Mouse (Mus musculus) hindbrain, embryonic 16.5 days (tissue): ENCODE data around the gene Rpl3l. TPM values are rescaled to one million over a fixed set of nuclear protein-coding genes. Genes with fewer than 3 reads are reported as not detected.

Experiments
- ATAC-seq: fragments of 200-750 bp; cut with Nextera tagmentation; 2 replicates; pipeline ENCODE4 v1.8.0; 2017; ENCODE audit warnings: moderate TSS enrichment, moderate library complexity
- H3K27ac ChIP-seq: fragments of 300-500 bp; sonication (generic); 2 replicates; pipeline ENCODE4 v1.5.1; 2014; ENCODE audit warnings: low read depth, mild to moderate bottlenecking, control low read depth, low read length, moderate library complexity
- H3K27me3 ChIP-seq: fragments of 300-500 bp; sonication (generic); replicated peaks from 2 replicates; pipeline ENCODE4 v1.6.1; 2014; ENCODE audit warnings: low read length; ENCODE audit not compliant: control insufficient read depth, insufficient read depth
- H3K36me3 ChIP-seq: fragments of 300-500 bp; sonication (generic); 2 replicates; pipeline ENCODE4 v1.6.1; 2014; ENCODE audit warnings: mild to moderate bottlenecking, low read length, moderate library complexity, mixed read lengths; ENCODE audit not compliant: control insufficient read depth, insufficient read depth
- H3K4me1 ChIP-seq: fragments of 300-500 bp; sonication (generic); 2 replicates; pipeline ENCODE4 v1.6.1; 2014; ENCODE audit warnings: low read depth, low read length; ENCODE audit not compliant: control insufficient read depth, insufficient read depth
- H3K4me2 ChIP-seq: fragments of 300-500 bp; sonication (generic); 2 replicates; pipeline ENCODE4 v1.6.1; 2014; ENCODE audit warnings: mild to moderate bottlenecking, low read length, control low read depth, moderate library complexity
- H3K4me3 ChIP-seq: fragments of 300-500 bp; sonication (generic); 2 replicates; pipeline ENCODE4 v1.5.1; 2014; ENCODE audit warnings: mild to moderate bottlenecking, low read length, control low read depth, moderate library complexity
- H3K9ac ChIP-seq: fragments of 300-500 bp; sonication (generic); 2 replicates; pipeline ENCODE4 v1.6.1; 2014; ENCODE audit warnings: low read depth, mild to moderate bottlenecking, control low read depth, low read length, moderate library complexity
- H3K9me3 ChIP-seq: fragments of 300-500 bp; sonication (generic); 2 replicates; pipeline ENCODE4 v1.6.1; 2014; ENCODE audit warnings: mild to moderate bottlenecking, low read length, moderate library complexity; ENCODE audit not compliant: control insufficient read depth
- WGBS: fragments of 180-500 bp; shearing (Covaris S2); extraction: QIAGEN DNeasy Blood & Tissue Kit; methylation state at CpG from one replicate; pipeline ENCODE4 v1.1.7; 2014; 5-methylcytosine and 5-hydroxymethylcytosine counted together
- polyA plus RNA-seq: library from polyadenylated mRNA; unstranded; fragments of >200 nt; fragmentation: Nextera tagmentation; extraction: Ambion mirVana; gene quantifications from 2 replicates; pipeline ENCODE4 v1.2.1, GENCODE M21; 2015

The Rpl3l gene
- polyA plus RNA-seq, 1 experiment from 2014 or later = not detected

- peak; percentile 89 for ATAC-seq
- WGBS = 22% methylated on average over 7 of the region's 7 CpGs
- Histone ChIP-seq H3K27ac (no peak overlapping the region), H3K4me2 (no peak overlapping the region), H3K4me1 (no peaks in the 10 kb centered on the region), H3K36me3 (no peaks in the 10 kb centered on the region), H3K4me3 (no peak overlapping the region), H3K9me3 (no peaks in the 10 kb centered on the region), H3K27me3 (peaks cover 19% of the 10 kb centered on the region), H3K9ac (peak overlapping the region; percentile 18; the same call in 1 of the 2 replicates)
These were observed 18.2 kb downstream of the Rpl3l start for GRCm38 (mm10) chr17:24745526-24746497.

- no peaks in the 10 kb centered on the region for H3K4me1 ChIP-seq
- no peak for ATAC-seq
- H3K4me2 ChIP-seq = no peak overlapping the region
- no peak overlapping the region for H3K4me3 ChIP-seq
- no peak overlapping the region for H3K9ac ChIP-seq
- H3K27ac ChIP-seq = no peak overlapping the region
- WGBS = 45% methylated on average over 4 of the region's 4 CpGs
- H3K36me3 ChIP-seq = no peaks in the 10 kb centered on the region
- H3K27me3 ChIP-seq = peaks cover 29% of the 10 kb centered on the region
- H3K9me3 ChIP-seq = no peaks in the 10 kb centered on the region
These were observed 19.4 kb downstream of the Rpl3l start for GRCm38 (mm10) chr17:24746986-24747385.

GRCm38 (mm10) chr17:24751528-24751927, 23.9 kb downstream of the Rpl3l start:
- Histone ChIP-seq H3K36me3 (no peaks in the 10 kb centered on the region), H3K9me3 (no peaks in the 10 kb centered on the region), H3K4me1 (peaks cover 11% of the 10 kb centered on the region), H3K27ac (no peak overlapping the region), H3K27me3 (peaks cover 63% of the 10 kb centered on the region), H3K9ac (no peak overlapping the region), H3K4me3 (no peak overlapping the region), H3K4me2 (no peak overlapping the region)
- ATAC-seq = no peak
- WGBS = 18% methylated on average over 4 of the region's 4 CpGs

- Histone ChIP-seq H3K27ac (no peak within 1 kb of the TSS), H3K4me2 (peak within 1 kb of the TSS; percentile 85), H3K36me3 (no peaks in the 10 kb centered on the region), H3K27me3 (peaks cover 61% of the 10 kb centered on the region), H3K4me3 (peak within 1 kb of the TSS; percentile 46), H3K4me1 (peaks cover 11% of the 10 kb centered on the region), H3K9me3 (no peaks in the 10 kb centered on the region), H3K9ac (peak within 1 kb of the TSS; percentile 60)
- ATAC-seq = peak; percentile 60
- under 1% methylated on average over 57 of the region's 82 CpGs for WGBS
These were observed 25.1 kb downstream of the Rpl3l start, which contains the start of gene Hs3st6 for GRCm38 (mm10) chr17:24752415-24753394. Gene Hs3st6 (plus strand): TSS chr17:24752988.

- no peaks in the 10 kb centered on the region for H3K36me3 ChIP-seq
- no peak overlapping the region for H3K27ac ChIP-seq
- peaks cover 8% of the 10 kb centered on the region for H3K4me1 ChIP-seq
- no peak overlapping the region for H3K9ac ChIP-seq
- no peak for ATAC-seq
- H3K4me2 ChIP-seq = no peak overlapping the region
- no peak overlapping the region for H3K4me3 ChIP-seq
- H3K9me3 ChIP-seq = peaks cover 3% of the 10 kb centered on the region
- H3K27me3 ChIP-seq = peaks cover 31% of the 10 kb centered on the region
- WGBS = 83% methylated on average over 1 of the region's 1 CpGs
These were observed 29.8 kb downstream of the Rpl3l start for GRCm38 (mm10) chr17:24757394-24757793.

GRCm38 (mm10) chr17:24761121-24761520, 33.5 kb downstream of the Rpl3l start:
- H3K36me3 ChIP-seq = no peaks in the 10 kb centered on the region
- no peak overlapping the region for H3K4me2 ChIP-seq
- H3K9me3 ChIP-seq = peaks cover 3% of the 10 kb centered on the region
- H3K27me3 ChIP-seq = no peaks in the 10 kb centered on the region; the same call in 1 of the 2 replicates
- no peak overlapping the region for H3K9ac ChIP-seq
- ATAC-seq = no peak
- no peaks in the 10 kb centered on the region for H3K4me1 ChIP-seq
- no peak overlapping the region for H3K27ac ChIP-seq
- WGBS = 47% methylated on average over 5 of the region's 5 CpGs
- H3K4me3 ChIP-seq = no peak overlapping the region

GRCm38 (mm10) chr17:24765016-24765905, 37.6 kb downstream of the Rpl3l start:
- H3K4me3 ChIP-seq = no peak overlapping the region
- H3K9me3 ChIP-seq = peaks cover 3% of the 10 kb centered on the region
- H3K36me3 ChIP-seq = no peaks in the 10 kb centered on the region
- no peak overlapping the region; the same call in 1 of the 2 replicates for H3K9ac ChIP-seq
- ATAC-seq = no peak
- no peaks in the 10 kb centered on the region for H3K27me3 ChIP-seq
- 47% methylated on average over 21 of the region's 22 CpGs for WGBS
- no peak overlapping the region for H3K27ac ChIP-seq
- no peaks in the 10 kb centered on the region for H3K4me1 ChIP-seq
- H3K4me2 ChIP-seq = no peak overlapping the region

GRCm38 (mm10) chr17:24766266-24766875, 38.8 kb downstream of the Rpl3l start:
- Histone ChIP-seq H3K27ac (no peak overlapping the region), H3K4me1 (no peaks in the 10 kb centered on the region), H3K4me2 (no peak overlapping the region), H3K36me3 (no peaks in the 10 kb centered on the region), H3K4me3 (no peak overlapping the region), H3K27me3 (no peaks in the 10 kb centered on the region), H3K9ac (no peak overlapping the region), H3K9me3 (no peaks in the 10 kb centered on the region)
- no peak for ATAC-seq
- 22% methylated on average over 12 of the region's 12 CpGs for WGBS
